Mouse (Mus musculus): ENCODE measurements at regions not wholly inside any gene's neighbourhood (a gene's known extent, or its start where the extent isn't known, plus 50 kb on each side); places are given as distances from the start of the nearest gene placed in this dataset.

- DNase-seq (ENCODE audit: low spot score): no peak
These were observed 195.6 kb upstream of the Gm21798 start for GRCm38 (mm10) chr15:64621876-64622275.

- no peak for DNase-seq (ENCODE audit: low spot score)
These were observed 194.9 kb upstream of the Gm21798 start for GRCm38 (mm10) chr15:64622591-64622990.

DNA sequence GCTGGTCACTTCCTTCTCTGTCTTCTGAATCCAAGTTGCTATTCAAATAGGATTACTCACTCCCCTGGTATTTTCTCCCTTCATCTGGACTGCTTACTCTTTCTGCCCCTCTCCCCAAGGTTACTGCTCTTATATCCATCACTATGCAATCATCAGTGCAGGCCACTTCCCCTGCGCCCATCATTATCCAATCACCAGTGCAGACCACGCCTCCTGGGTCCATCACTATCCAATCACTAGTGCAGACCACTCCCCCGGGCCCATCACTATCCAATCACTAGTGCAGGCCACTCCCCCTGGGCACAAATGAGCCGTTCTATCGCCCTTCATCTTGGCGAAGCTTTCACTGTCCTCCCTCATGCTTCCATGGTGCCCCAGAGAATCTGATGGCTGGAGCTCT is 191.1 kb upstream of the Gm21798 start:
- no peak for DNase-seq (ENCODE audit: low spot score)

GRCm38 (mm10) chr15:64627258-64627657 is 190.2 kb upstream of the Gm21798 start:
- peak; percentile 81 for DNase-seq (ENCODE audit: low spot score)

All from layer of hippocampus, adult 11-12 months (tissue).